Mouse (Mus musculus) thymus, postnatal 14 days (tissue): ENCODE results near the gene Cyp4f17.
"Not testable (repeated sequence)": the region's sequence is repeated elsewhere in the genome, so short reads cannot be mapped to it uniquely, and the experiment has no call there.

ENCODE experiments used
- DNase-seq: peaks from one replicate; pipeline ENCODE4 v3.0.0; 2021

Gene Cyp4f17

DNA sequence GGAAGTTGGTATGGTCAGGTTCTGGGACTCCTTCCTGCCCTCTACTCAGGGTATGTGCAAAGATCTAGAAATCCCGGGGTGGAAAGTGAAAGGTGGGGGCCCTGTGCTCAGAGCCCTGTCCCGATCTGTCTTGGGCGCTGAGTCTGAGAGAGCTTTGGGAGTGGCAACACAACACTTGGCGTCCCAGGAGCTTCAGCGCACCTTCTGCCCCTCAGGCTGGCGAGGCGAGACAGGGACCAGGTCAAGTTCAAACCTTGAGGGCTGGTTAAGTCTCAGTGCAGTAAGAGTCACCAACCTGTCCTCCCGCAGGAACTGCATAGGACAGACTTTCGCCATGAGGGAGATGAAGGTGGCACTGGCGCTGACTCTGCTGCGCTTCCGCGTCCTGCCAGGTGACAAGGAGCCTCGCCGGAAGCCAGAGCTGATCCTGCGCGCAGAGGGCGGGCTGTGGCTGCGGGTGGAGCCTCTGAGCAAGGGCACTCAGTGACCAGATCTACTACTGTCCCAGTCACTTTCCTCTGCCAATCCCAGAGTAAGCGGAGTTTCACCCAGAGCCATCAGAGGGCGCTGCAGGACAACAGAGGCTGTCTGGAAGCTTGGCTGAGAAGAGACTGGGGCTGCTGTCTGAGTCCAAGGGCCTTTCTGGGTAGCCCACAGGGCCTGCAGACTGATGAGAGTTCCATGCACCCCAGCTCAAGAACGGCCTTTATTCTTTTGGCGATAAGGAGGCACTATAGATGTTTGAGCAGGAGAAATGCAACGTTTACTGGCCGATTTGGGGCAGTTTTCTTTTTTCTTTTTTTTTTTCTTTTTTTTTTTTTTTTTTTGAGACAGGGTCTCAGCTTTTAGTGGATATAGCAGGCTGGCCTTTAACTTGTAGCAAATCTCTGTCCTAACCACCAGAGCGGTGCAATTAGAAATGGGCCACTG lies 22.8 kb downstream of the Cyp4f17 start:
- DNase-seq: peak; percentile 93

DNA sequence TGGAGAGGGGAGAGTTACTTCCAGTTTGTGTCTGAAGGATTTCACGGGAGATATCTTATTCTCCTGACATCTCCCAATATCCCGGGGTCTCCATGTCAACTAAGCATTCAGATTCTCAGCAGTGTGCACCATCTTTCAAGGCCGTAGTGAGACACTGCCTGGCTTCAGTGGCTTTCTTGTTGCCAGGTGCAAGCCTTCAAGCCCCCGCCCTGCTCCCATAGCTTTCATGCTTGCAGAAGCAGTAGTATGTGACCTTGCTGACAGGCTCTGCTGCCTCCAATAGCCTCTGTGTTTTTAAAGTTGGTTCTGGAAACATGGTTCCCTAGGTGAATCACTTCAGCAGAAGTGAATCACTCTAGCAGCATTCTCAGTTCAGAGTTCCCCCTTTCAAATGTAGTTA lies 26.5 kb downstream of the Cyp4f17 start:
- DNase-seq: peak; percentile 80

DNA sequence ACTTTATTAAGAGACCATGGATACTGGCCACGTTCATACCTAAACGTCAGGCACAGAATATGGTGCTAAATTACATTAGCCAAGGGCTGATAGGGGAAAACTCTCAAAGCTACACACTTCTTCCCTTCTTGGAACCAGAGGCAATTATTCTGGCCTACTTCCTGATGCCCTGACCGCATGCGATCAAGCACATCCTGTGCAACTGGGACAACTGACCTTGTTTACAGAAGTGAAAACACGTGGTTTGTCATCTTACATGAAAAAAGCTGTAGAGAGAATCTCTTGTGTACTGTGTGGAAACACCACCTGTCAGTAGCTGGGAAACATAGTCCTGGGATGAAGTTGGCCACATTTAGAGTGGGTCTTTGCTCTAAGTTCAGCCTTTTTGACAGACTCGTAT lies 28.2 kb downstream of the Cyp4f17 start:
- DNase-seq: no peak

DNA sequence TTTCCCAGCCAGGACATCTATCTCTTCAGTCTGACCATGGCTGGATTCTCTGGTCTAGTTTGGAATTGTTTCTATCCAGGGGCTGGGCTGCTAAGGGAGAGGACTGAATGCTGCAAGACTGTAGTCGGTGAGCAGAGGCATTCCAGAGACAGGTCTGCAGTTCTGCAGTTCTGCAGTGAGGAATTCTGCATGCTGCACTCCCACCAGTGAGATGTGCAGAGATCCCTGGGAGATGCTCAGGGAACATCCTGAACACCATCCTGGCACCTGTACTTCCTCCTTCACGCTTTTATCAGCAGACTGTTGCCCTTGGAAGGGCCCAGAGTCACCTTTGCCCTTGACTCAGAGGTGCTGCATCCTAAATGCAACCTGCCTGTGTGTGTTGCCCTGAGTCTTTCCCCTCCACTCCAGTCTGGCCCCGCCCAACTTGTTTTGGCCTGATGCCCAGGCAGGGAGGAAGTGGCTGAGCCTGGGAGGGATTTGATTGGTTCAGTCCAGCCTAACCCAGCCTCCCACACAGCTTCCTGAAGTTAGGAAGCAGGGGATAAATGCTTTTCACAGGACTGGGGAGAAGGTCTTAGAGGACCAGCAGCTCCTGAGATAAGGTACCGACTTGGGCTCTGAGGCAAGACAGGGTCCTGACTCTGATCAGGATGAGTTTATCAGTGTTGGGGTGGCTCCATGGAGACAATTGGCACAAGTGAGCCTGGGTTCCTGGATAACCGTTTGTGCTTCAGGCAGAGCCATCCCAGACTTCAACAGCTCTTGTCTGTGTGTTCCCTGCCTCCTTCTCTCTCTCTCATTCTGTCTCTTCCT lies 30.4 kb downstream of the Cyp4f17 start, which contains the start of gene Cyp4f16:
Gene Cyp4f16, plus strand, starts transcription at position 508 of the 816 bp plus-strand sequence.
- peak; percentile 75 for DNase-seq

DNA sequence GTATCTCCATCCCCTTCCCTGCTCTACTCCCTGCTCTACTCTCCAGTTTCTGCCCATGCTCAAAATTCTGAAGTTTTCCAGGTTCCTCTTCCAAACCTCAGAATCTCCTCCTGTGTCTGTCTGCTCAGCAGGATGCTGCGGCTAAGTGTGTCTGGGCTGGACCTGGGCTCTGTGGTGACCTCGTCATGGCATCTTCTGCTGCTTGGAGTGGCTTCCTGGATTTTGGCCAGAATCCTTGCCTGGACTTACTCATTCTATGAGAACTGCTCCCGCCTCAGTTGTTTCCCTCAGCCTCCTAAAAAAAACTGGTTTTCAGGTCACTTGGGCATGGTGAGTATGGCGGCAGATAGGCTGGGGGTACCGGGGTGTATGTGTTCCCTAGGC lies 31.0 kb downstream of the Cyp4f17 start:
- no peak for DNase-seq

DNA sequence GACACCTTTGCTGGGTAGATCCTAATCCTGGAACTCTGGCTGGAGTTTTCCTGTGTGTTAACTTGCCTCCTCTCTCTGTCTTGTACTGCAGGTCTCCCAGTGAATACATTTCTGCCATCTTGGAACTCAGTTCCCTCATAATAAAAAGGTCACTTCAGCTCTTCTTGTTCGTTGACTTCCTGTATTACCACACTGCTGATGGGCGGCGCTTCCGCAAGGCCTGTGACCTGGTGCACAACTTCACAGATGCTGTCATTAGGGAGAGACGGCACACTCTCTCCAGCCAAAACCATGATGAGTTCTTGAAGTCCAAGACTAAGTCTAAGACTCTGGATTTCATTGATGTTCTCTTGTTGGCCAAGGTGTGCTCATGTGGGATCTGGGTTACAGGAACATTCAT lies 38.9 kb downstream of the Cyp4f17 start:
- DNase-seq: not testable (repeated sequence)

DNA sequence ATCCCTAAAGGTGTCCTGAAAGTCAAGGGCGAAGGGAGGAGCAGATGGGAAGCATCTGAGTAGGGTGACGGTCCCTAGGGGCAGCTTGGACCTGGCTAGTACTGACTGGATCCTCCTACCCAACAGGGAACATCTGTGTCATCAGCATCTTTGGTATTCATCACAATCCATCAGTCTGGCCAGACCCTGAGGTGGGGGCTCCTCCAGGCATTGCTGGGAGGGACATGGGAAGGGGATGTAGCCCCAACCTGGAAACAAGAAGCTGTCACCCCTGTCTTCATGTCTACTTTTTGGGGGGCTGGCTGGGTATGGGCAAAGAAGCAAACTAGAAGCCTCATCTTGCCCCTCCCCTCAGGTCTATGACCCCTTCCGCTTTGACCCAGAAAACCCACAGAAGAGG lies 44.5 kb downstream of the Cyp4f17 start:
- DNase-seq: not testable (repeated sequence)

DNA sequence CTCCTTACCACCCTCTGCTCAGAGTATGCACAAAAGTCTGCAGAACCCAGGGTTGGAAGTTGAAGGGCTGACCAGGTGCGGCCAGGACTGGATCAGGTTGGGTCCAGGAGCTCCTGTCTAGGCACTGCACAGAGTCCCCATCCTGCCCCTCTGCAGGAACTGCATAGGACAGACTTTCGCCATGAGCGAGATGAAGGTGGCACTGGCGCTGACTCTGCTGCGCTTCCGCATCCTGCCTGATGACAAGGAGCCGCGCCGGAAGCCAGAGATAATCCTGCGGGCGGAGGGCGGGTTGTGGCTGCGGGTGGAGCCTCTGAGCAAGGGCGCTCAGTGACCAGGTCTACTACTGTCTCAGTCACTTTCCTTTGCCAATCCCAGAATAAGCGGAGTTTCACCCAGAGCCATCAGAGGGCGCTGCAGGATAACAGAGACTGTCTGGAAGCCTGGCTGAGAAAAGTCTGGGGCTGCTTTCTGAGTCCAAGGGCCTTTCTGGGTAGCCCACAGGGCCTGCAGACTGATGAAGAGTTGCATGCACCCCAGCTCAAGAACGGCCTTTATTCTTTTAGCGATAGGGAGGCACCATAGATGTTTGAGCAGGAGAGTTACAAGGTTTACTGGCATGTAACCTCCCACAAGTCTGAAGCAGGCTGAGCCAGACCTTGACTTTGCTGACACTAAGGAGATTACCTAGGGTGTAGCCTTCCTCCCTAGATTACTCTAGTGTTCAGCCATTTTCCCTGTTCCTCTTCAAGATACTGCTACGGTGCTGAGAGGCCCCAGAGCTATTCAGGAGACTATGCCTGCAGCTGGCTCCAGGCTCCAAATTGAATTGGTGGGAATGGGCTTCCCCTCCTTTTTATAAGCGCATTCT lies 45.3 kb downstream of the Cyp4f17 start:
- DNase-seq: peak; percentile 91

DNA sequence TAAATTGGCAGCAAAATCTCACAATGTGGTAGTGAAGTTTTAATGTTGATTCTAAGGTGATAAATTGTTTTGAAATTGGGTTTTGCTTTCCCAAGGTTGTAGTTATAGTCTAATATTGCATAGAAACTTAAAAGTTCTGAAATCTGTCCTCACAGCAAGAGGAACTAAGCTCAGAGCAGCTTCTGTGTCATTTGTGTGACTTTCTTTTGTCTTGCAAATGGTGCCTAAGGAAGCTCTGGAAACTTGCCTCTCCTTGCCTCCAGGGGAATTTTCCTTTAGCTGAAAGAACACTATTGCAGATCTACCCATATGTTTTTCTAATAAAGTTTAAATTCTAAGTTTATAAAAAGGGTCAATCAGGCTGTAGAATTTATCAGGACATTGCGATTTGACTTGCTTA lies 47.2 kb downstream of the Cyp4f17 start:
- DNase-seq: not testable (repeated sequence)

DNA sequence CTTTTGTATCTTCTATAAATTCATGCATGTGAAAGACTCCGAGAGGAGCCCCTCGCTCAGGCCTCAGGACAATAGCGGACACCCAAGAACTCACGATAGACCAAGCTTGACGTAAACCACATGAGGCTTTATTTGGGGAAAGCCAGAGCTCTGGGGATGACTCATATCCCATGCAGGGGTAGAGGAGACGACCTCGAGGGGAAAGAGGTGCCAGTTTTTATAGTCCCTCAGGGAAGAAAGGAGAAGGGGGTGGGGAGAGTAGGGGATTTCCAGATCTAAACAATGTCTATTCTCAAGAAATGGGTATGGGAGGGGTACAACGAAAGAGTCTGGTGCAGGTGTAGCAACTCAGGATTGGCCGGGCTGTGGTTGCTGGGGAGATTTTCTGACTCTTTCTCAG lies 48.5 kb downstream of the Cyp4f17 start:
- not testable (repeated sequence) for DNase-seq

DNA sequence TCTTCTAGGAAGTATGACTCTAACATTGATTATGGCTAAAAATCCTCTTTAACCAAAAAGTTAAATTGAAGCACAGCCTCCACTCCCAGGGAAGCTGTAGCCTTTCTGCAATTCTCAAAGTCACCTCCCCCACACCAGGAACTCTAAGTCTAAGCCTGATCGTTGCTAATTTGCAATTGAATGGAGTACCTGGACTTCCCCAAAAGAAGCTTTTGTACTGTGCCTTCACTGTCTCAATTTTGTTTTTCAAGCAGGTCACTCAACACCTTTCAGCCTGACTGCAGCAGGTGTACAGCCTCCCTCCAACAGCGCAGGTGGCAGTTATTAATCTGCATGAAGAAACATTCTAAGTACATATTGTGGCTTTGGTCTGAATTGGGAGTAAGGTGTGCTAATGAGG lies 57.5 kb downstream of the Cyp4f17 start:
- DNase-seq: not testable (repeated sequence)

DNA sequence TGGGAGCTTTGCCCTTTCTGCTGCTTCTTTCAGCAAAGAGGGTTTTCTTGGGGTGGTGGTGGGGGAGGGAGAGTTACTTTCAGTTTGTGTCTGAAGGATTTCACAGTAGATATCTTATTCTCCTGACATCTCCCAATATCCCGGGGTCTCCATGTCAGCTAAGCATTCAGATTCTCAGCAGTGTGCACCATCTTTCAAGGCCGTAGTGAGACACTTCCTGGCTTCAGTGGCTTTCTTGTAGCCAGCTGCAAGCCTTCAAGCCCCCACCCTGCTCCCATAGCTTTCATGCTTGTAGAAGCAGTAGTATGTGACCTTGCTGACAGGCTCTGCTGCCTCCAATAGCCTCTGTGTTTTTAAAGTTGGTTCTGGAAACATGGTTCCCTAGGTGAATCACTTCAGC lies 67.4 kb downstream of the Cyp4f17 start:
- DNase-seq: peak; percentile 21

DNA sequence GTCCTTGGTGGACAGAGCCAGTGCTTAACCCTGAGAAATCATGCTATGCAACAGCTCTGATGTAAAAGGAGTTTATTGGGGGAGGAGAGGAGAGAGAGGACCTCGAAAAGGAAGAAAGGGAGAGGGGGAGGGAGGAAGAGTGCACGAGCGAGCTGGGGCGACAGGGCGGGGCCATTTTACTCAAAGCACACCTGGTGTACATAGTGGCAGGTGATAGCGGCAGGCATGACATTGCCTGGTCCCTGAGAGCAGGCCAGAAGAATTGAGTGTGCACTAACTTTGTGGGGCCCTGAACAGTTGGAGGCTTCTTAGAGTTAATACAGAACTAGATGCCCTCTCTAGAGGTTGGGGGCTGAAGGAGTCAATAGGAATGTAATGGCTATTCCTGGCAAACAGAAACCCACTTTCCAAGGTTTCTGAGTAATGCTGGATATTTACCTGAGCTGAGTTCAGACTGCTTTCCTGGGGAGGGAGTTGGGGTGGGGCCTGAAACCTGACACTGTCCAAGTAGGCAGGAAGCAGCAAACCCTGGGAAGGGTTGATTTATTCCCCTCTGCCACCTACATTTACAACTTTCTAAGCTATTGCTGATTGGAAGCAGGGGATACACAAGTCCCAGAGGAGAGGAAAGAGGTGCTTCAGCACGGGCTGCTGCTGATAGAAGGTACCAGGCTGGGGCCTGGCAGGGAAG lies 71.8 kb downstream of the Cyp4f17 start:
- no peak for DNase-seq
